Mouse (Mus musculus): ENCODE results near the gene Stk32b.

DNA sequence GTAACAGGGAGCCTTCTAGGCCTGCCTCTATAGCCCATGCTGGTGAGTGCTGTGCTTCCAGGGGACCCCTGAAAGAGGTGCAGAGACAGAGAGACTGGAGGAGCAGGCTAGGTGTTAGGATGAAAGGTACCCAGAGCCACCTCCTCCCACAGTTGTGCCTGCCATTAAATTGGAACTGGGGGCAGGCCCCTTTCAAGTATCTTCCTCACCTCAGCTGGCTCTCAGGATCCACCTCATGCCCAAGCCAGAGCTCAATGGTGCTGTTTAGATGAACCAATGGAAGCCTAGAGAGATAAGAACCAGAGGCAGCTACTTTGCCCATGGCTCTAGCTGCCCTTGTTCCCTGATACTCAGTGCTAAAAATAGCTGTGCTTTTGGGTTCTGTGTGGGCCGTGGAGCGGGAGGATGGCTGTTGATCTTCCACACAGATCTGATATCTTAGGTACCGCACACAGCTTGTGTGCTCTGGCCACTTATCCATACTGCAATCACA lies 221.9 kb downstream of the Stk32b start:
- TF ChIP-seq CTCF (IDR thresholded peaks at IDR 0.05; ENCODE audit: borderline replicate concordance, extremely low read depth, insufficient read depth, insufficient read length) (no peak), POLR2A (IDR thresholded peaks at IDR 0.05; ENCODE audit: borderline replicate concordance, extremely low read depth, insufficient read depth, insufficient read length, poor library complexity, severe bottlenecking) (no peak)

All from brain, embryonic 14.5 days (tissue).